Mouse (Mus musculus): Measurements from ENCODE around the gene Gsg1l. TPM values are rescaled to one million over a fixed set of nuclear protein-coding genes. Genes with fewer than 3 reads are reported as not detected.

Gene Gsg1l
- polyA plus RNA-seq, 1 experiment: not detected

- H3K27ac ChIP-seq (replicated peaks; ENCODE audit: low read depth, low read length): no peak overlapping the region
- peaks cover 14% of the 10 kb centered on the region for H3K4me1 ChIP-seq (ENCODE audit: control insufficient read depth, insufficient read depth, insufficient read length, low read length)
- no peak overlapping the region for H3K4me3 ChIP-seq (ENCODE audit: insufficient read depth, low read depth, low read length)
Observed at GRCm38 (mm10) chr7:126027410-126027809, 54.8 kb downstream of the Gsg1l start.

GRCm38 (mm10) chr7:126026600-126026999 is 55.6 kb downstream of the Gsg1l start:
- Histone ChIP-seq H3K4me1 (ENCODE audit: control insufficient read depth, insufficient read depth, insufficient read length, low read length) (peaks cover 7% of the 10 kb centered on the region), H3K4me3 (ENCODE audit: insufficient read depth, low read depth, low read length) (no peak overlapping the region), H3K27ac (replicated peaks; ENCODE audit: low read depth, low read length) (no peak overlapping the region)

GRCm38 (mm10) chr7:126019966-126020365 is 62.2 kb downstream of the Gsg1l start:
- H3K4me1 ChIP-seq (ENCODE audit: control insufficient read depth, insufficient read depth, insufficient read length, low read length): no peaks in the 10 kb centered on the region
- no peak overlapping the region for H3K4me3 ChIP-seq (ENCODE audit: insufficient read depth, low read depth, low read length)
- no peak overlapping the region for H3K27ac ChIP-seq (replicated peaks; ENCODE audit: low read depth, low read length)

GRCm38 (mm10) chr7:126019321-126019720 is 62.9 kb downstream of the Gsg1l start:
- no peak overlapping the region for H3K27ac ChIP-seq (replicated peaks; ENCODE audit: low read depth, low read length)
- H3K4me1 ChIP-seq (ENCODE audit: control insufficient read depth, insufficient read depth, insufficient read length, low read length): no peaks in the 10 kb centered on the region
- H3K4me3 ChIP-seq (ENCODE audit: insufficient read depth, low read depth, low read length): no peak overlapping the region

- Histone ChIP-seq H3K27ac (replicated peaks; ENCODE audit: low read depth, low read length) (no peak overlapping the region), H3K4me1 (ENCODE audit: control insufficient read depth, insufficient read depth, insufficient read length, low read length) (no peaks in the 10 kb centered on the region), H3K4me3 (ENCODE audit: insufficient read depth, low read depth, low read length) (no peak overlapping the region)
Observed at GRCm38 (mm10) chr7:126017455-126017854, 64.8 kb downstream of the Gsg1l start.

- H3K4me3 ChIP-seq (ENCODE audit: insufficient read depth, low read depth, low read length): no peak overlapping the region
- no peaks in the 10 kb centered on the region for H3K4me1 ChIP-seq (ENCODE audit: control insufficient read depth, insufficient read depth, insufficient read length, low read length)
- no peak overlapping the region for H3K27ac ChIP-seq (replicated peaks; ENCODE audit: low read depth, low read length)
Observed at GRCm38 (mm10) chr7:126012325-126013021, 69.7 kb downstream of the Gsg1l start.

GRCm38 (mm10) chr7:126008789-126009148 is 73.4 kb downstream of the Gsg1l start:
- no peaks in the 10 kb centered on the region for H3K4me1 ChIP-seq (ENCODE audit: control insufficient read depth, insufficient read depth, insufficient read length, low read length)
- H3K27ac ChIP-seq (replicated peaks; ENCODE audit: low read depth, low read length): no peak overlapping the region
- no peak overlapping the region for H3K4me3 ChIP-seq (ENCODE audit: insufficient read depth, low read depth, low read length)

GRCm38 (mm10) chr7:126008139-126008788 is 73.9 kb downstream of the Gsg1l start:
- no peak overlapping the region for H3K27ac ChIP-seq (replicated peaks; ENCODE audit: low read depth, low read length)
- H3K4me3 ChIP-seq (ENCODE audit: insufficient read depth, low read depth, low read length): no peak overlapping the region
- no peaks in the 10 kb centered on the region for H3K4me1 ChIP-seq (ENCODE audit: control insufficient read depth, insufficient read depth, insufficient read length, low read length)

GRCm38 (mm10) chr7:126007132-126007910 is 74.9 kb downstream of the Gsg1l start:
- no peak overlapping the region for H3K27ac ChIP-seq (replicated peaks; ENCODE audit: low read depth, low read length)

GRCm38 (mm10) chr7:126005274-126005673 is 76.9 kb downstream of the Gsg1l start:
- Histone ChIP-seq H3K4me3 (ENCODE audit: insufficient read depth, low read depth, low read length) (no peak overlapping the region), H3K4me1 (ENCODE audit: control insufficient read depth, insufficient read depth, insufficient read length, low read length) (no peaks in the 10 kb centered on the region), H3K27ac (replicated peaks; ENCODE audit: low read depth, low read length) (no peak overlapping the region)

More at GRCm38 (mm10) chr7:126007132-126007910, 74.9 kb downstream of the Gsg1l start:
- no peaks in the 10 kb centered on the region for H3K4me1 ChIP-seq (ENCODE audit: control insufficient read depth, insufficient read depth, insufficient read length, low read length)
- H3K4me3 ChIP-seq (ENCODE audit: insufficient read depth, low read depth, low read length): no peak overlapping the region

GRCm38 (mm10) chr7:126001683-126002082 is 80.5 kb downstream of the Gsg1l start:
- Histone ChIP-seq H3K27ac (replicated peaks; ENCODE audit: low read depth, low read length) (no peak overlapping the region), H3K4me3 (ENCODE audit: insufficient read depth, low read depth, low read length) (no peak overlapping the region), H3K4me1 (ENCODE audit: control insufficient read depth, insufficient read depth, insufficient read length, low read length) (no peaks in the 10 kb centered on the region)

GRCm38 (mm10) chr7:125999921-126000320 is 82.3 kb downstream of the Gsg1l start:
- H3K4me3 ChIP-seq (ENCODE audit: insufficient read depth, low read depth, low read length): no peak overlapping the region
- no peaks in the 10 kb centered on the region for H3K4me1 ChIP-seq (ENCODE audit: control insufficient read depth, insufficient read depth, insufficient read length, low read length)

GRCm38 (mm10) chr7:125996151-125996550 is 86.1 kb downstream of the Gsg1l start:
- no peaks in the 10 kb centered on the region for H3K4me1 ChIP-seq (ENCODE audit: control insufficient read depth, insufficient read depth, insufficient read length, low read length)
- no peak overlapping the region for H3K27ac ChIP-seq (replicated peaks; ENCODE audit: low read depth, low read length)
- H3K4me3 ChIP-seq (ENCODE audit: insufficient read depth, low read depth, low read length): no peak overlapping the region

More at GRCm38 (mm10) chr7:125999921-126000320, 82.3 kb downstream of the Gsg1l start:
- no peak overlapping the region for H3K27ac ChIP-seq (replicated peaks; ENCODE audit: low read depth, low read length)

GRCm38 (mm10) chr7:125992356-125992891 is 89.8 kb downstream of the Gsg1l start:
- peaks cover 8% of the 10 kb centered on the region; the same call in 1 of the 2 replicates for H3K4me1 ChIP-seq (ENCODE audit: control insufficient read depth, insufficient read depth, insufficient read length, low read length)

GRCm38 (mm10) chr7:125991846-125992245 is 90.4 kb downstream of the Gsg1l start:
- Histone ChIP-seq H3K4me1 (ENCODE audit: control insufficient read depth, insufficient read depth, insufficient read length, low read length) (peaks cover 8% of the 10 kb centered on the region; the same call in 1 of the 2 replicates), H3K4me3 (ENCODE audit: insufficient read depth, low read depth, low read length) (no peak overlapping the region), H3K27ac (replicated peaks; ENCODE audit: low read depth, low read length) (no peak overlapping the region)

More at GRCm38 (mm10) chr7:125992356-125992891, 89.8 kb downstream of the Gsg1l start:
- Histone ChIP-seq H3K4me3 (ENCODE audit: insufficient read depth, low read depth, low read length) (no peak overlapping the region), H3K27ac (replicated peaks; ENCODE audit: low read depth, low read length) (no peak overlapping the region)
